Mouse (Mus musculus) v-Abl transformed pro-B cells (cell line): ENCODE results near the gene Dmac2.

Experiments
- in situ Hi-C, 2 experiments: fragments of 400-800 bp; cut with MboI; formaldehyde crosslinking; loops; one replicate each; pipeline ENCODE4 v1.15.1; 2025; ENCODE audit not compliant: unreplicated experiment in 2 of 2

The Dmac2 gene

GRCm38 (mm10) chr7:25614831-25615705 lies 4.1 kb upstream of the Dmac2 start:
- in situ Hi-C loops: no loop called here

GRCm38 (mm10) chr7:25615706-25616011 lies 3.6 kb upstream of the Dmac2 start, which contains the start of gene Erich4:
Erich4 (minus strand) TSS chr7:25615892.
- in situ Hi-C loops: no loop called here

GRCm38 (mm10) chr7:25617376-25618160 lies 1.6 kb upstream of the Dmac2 start:
- in situ Hi-C loops: no loop called here

GRCm38 (mm10) chr7:25619722-25619991 lies 443 bp downstream of the Dmac2 start:
- in situ Hi-C loops: no loop called here

GRCm38 (mm10) chr7:25620101-25620500 lies 887 bp downstream of the Dmac2 start:
- in situ Hi-C loops: loop anchor here (5.0 to 10.0 kb wide), 3 partner anchors 37 to 95 kb away; partner anchors contain the start of genes Bckdha (in 2 of the 2), Exosc5 (in 2 of the 2), B9d2 (in 1 of the 2) and Ccdc97 (in 1 of the 2)

- in situ Hi-C loops: loop anchor here (5.0 to 10.0 kb wide), 3 partner anchors 37 to 94 kb away; partner anchors contain the start of genes Bckdha (in 2 of the 2), Exosc5 (in 2 of the 2), B9d2 (in 1 of the 2) and Ccdc97 (in 1 of the 2)
Measured at GRCm38 (mm10) chr7:25620751-25621150, 1.5 kb downstream of the Dmac2 start.

- in situ Hi-C loops: loop anchor here (5.0 to 10.0 kb wide), 3 partner anchors 33 to 91 kb away; partner anchors contain the start of genes Bckdha (in 2 of the 2), Exosc5 (in 2 of the 2), B9d2 (in 1 of the 2) and Ccdc97 (in 1 of the 2)
Measured at GRCm38 (mm10) chr7:25623857-25624370, 4.7 kb downstream of the Dmac2 start.

GRCm38 (mm10) chr7:25624851-25625250 lies 5.6 kb downstream of the Dmac2 start:
- in situ Hi-C loops: loop anchor here (5.0 to 25.0 kb wide), 5 partner anchors 32 to 1837 kb away; partner anchors contain the start of genes Bckdha (in 2 of the 2), Exosc5 (in 2 of the 2), B9d2 (in 1 of the 2) and Ccdc97 (in 1 of the 2)

- in situ Hi-C loops: loop anchor here in 1 of 2 experiments (10.0 to 25.0 kb wide), 3 partner anchors 89 to 1837 kb away; partner anchors contain the start of genes Ccdc97 and Sertad3
Measured at GRCm38 (mm10) chr7:25625594-25626250, 6.5 kb downstream of the Dmac2 start.

- in situ Hi-C loops: loop anchor here in 1 of 2 experiments (10.0 to 25.0 kb wide), 3 partner anchors 88 to 1836 kb away; partner anchors contain the start of genes Ccdc97 and Sertad3
Measured at GRCm38 (mm10) chr7:25626509-25627430, 7.6 kb downstream of the Dmac2 start, which contains the start of gene B3gnt8. B3gnt8 (plus strand) TSS chr7:25626654.

GRCm38 (mm10) chr7:25627431-25628322 lies 8.5 kb downstream of the Dmac2 start:
- in situ Hi-C loops: loop anchor here in 1 of 2 experiments (10.0 to 25.0 kb wide), 3 partner anchors 87 to 1835 kb away; partner anchors contain the start of genes Ccdc97 and Sertad3

- in situ Hi-C loops: loop anchor here in 1 of 2 experiments (10.0 to 25.0 kb wide), 3 partner anchors 87 to 1834 kb away; partner anchors contain the start of genes Ccdc97 and Sertad3
Measured at GRCm38 (mm10) chr7:25628323-25628620, 9.1 kb downstream of the Dmac2 start.

GRCm38 (mm10) chr7:25632679-25633078 lies 13.5 kb downstream of the Dmac2 start:
- in situ Hi-C loops: loop anchor here in 1 of 2 experiments (25.0 kb wide), 2 partner anchors 1070 to 1830 kb away; partner anchors contain the start of gene Sertad3

- in situ Hi-C loops: loop anchor here in 1 of 2 experiments (25.0 kb wide), 2 partner anchors 1074 to 1826 kb away; partner anchors contain the start of gene Sertad3
Measured at GRCm38 (mm10) chr7:25636373-25636772, 17.2 kb downstream of the Dmac2 start.

GRCm38 (mm10) chr7:25637099-25637498 lies 17.9 kb downstream of the Dmac2 start:
- in situ Hi-C loops: loop anchor here in 1 of 2 experiments (25.0 kb wide), 2 partner anchors 1075 to 1825 kb away; partner anchors contain the start of gene Sertad3

- in situ Hi-C loops: loop anchor here in 1 of 2 experiments (25.0 kb wide), 2 partner anchors 1077 to 1823 kb away; partner anchors contain the start of gene Sertad3
Measured at GRCm38 (mm10) chr7:25639754-25640153, 20.5 kb downstream of the Dmac2 start.

- in situ Hi-C loops: loop anchor here in 1 of 2 experiments (25.0 kb wide), 2 partner anchors 1082 to 1818 kb away; partner anchors contain the start of gene Sertad3
Measured at GRCm38 (mm10) chr7:25644136-25644535, 24.9 kb downstream of the Dmac2 start.
